Mouse (Mus musculus) spleen, adult 2 months (tissue): ENCODE results near the gene Snapin.

Experiments
- CTCF ChIP-seq: fragments of 200-500 bp; IDR thresholded peaks from 2 replicates; pipeline ENCODE4 v1.5.1; 2011; ENCODE audit warnings: mild to moderate bottlenecking, inconsistent platforms; ENCODE audit not compliant: insufficient read depth, insufficient read length, insufficient replicate concordance; ENCODE audit errors: extremely low read depth
- POLR2A ChIP-seq: fragments of 200-500 bp; IDR thresholded peaks from 2 replicates; pipeline ENCODE4 v1.6.1; 2011; ENCODE audit warnings: low read depth, low read length, inconsistent platforms

GRCm38 (mm10) chr3:90508287-90508949 lies 17.6 kb upstream of the Snapin start:
- no peak for TF ChIP-seq POLR2A
- no peak for TF ChIP-seq CTCF
